Mouse (Mus musculus) thymus, postnatal 25 days (tissue): ENCODE measurements around the gene Tgm3.

Source experiments
- DNase-seq: peaks from one replicate; pipeline ENCODE4 v3.0.0; 2022

Gene Tgm3

GRCm38 (mm10) chr2:130012026-130012425 lies at the start of gene Tgm3:
TSS of gene Tgm3 (plus strand) at chr2:130012349.
- DNase-seq = no peak

DNA sequence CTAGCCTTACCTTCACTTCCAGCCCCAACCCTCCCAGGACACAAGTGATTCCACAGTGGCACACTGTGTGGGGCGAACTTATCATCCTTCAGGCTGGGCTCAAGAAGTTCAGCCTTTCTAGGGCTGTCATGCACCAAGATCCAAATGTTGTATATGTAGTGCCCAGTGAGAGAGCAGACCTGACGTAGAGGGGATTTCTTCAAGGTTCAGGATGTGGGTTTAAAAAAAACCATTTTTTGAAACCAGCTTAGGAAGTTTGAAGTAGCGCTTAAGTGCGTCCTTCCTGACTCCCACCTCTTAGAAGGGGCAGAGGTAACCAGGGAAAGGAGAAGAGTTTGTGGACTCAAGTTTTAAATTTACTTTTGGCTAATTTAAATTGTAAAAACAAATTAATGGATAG lies 31.5 kb upstream of the Tgm3 start:
- DNase-seq = no peak

GRCm38 (mm10) chr2:129987527-129988045 lies 24.6 kb upstream of the Tgm3 start:
- no peak for DNase-seq

GRCm38 (mm10) chr2:129989646-129990045 lies 22.5 kb upstream of the Tgm3 start:
- no peak for DNase-seq

- no peak for DNase-seq
Observed at GRCm38 (mm10) chr2:129994468-129994867, 17.7 kb upstream of the Tgm3 start.

GRCm38 (mm10) chr2:129998476-129998875 lies 13.7 kb upstream of the Tgm3 start:
- DNase-seq = no peak

GRCm38 (mm10) chr2:129999296-129999695 lies 12.9 kb upstream of the Tgm3 start:
- no peak for DNase-seq

DNA sequence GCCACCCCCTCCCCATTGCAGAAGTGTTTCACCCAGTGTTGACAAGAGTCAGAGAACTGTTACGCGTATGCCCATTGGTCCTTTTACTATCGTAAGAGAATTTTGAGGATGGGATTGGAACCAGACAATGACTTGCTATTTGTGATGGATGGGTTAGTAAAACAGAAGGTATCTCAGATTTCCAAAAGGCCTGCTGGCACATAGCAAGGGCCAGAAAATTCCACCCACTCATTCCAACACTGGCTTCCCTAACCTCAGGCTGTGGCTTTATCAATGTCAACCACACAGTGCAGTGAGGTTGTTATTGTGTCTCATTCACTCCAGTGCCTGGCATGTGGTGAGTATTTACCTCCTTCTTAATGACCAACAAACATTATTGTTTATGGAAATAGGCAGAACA lies 11.5 kb upstream of the Tgm3 start:
- no peak for DNase-seq

GRCm38 (mm10) chr2:130004046-130004445 lies 8.1 kb upstream of the Tgm3 start:
- no peak for DNase-seq

- no peak for DNase-seq
Observed at GRCm38 (mm10) chr2:130009371-130009770, 2.8 kb upstream of the Tgm3 start.

DNA sequence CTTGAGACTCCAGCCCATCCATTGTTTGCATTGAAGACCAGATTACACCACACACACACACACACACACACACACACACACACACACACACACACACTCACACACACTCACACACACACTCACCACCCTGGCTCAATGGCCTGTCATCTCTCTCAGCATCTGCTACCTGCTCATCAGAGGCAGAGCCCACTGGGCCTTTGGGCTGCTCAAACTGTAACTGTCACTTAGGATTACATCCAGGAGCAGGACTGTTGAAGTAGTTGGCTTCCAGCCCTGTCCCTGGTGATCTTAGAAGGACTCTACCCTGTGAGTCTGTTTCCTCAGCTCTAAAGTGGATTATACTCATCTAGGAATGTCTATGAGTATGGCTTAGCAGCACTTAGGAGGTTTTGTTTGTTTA lies 1.5 kb downstream of the Tgm3 start:
- no peak for DNase-seq

- no peak for DNase-seq
Observed at GRCm38 (mm10) chr2:130015196-130015595, 3.0 kb downstream of the Tgm3 start.

- DNase-seq = no peak
Observed at GRCm38 (mm10) chr2:130018084-130018483, 5.9 kb downstream of the Tgm3 start.

GRCm38 (mm10) chr2:130027890-130028289 lies 15.7 kb downstream of the Tgm3 start:
- no peak for DNase-seq

- DNase-seq = no peak
Observed at GRCm38 (mm10) chr2:130029826-130030225, 17.7 kb downstream of the Tgm3 start.

DNA sequence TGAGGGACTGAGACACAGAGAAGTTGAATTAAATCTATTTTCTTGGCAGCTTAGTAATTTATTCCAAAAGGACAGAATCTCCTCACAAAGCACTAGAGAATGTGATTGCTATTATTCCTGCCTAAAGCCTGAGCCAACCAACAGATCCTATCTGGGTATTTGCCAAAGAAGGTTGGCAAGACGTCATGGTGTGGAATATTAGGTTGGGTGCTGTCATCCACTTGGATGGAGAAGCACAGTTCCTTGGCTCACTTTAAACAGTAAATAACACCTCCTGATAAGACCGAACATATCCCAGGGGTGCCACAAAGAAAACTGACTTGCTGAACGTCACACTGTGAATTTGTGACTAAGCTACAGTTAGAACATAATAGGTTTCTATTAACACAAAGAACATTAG lies 20.5 kb downstream of the Tgm3 start:
- DNase-seq = no peak

GRCm38 (mm10) chr2:130036846-130037245 lies 24.7 kb downstream of the Tgm3 start:
- DNase-seq = no peak

GRCm38 (mm10) chr2:130038971-130039370 lies 26.8 kb downstream of the Tgm3 start:
- no peak for DNase-seq

- DNase-seq = no peak
Observed at GRCm38 (mm10) chr2:130040190-130040886, 28.2 kb downstream of the Tgm3 start.

DNA sequence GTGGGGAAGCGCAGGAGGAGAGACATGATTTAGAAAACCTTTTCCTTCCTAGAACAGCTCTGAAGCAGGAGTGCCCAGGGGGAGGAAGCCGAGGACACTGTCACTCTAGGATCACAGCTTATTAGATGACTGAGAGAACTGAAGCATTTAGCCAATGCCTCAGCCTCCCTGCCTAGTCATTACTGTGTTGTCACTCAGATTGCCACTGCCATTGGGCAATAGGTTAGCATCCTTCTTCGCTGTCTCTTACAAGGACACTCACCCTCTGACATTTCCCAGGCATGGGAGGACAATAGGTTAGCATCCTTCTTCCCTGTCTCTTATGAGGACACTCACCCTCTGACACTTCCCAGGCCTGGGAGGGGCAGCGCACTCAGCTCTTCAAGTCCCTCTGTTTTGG lies 31.7 kb downstream of the Tgm3 start:
- no peak for DNase-seq

DNA sequence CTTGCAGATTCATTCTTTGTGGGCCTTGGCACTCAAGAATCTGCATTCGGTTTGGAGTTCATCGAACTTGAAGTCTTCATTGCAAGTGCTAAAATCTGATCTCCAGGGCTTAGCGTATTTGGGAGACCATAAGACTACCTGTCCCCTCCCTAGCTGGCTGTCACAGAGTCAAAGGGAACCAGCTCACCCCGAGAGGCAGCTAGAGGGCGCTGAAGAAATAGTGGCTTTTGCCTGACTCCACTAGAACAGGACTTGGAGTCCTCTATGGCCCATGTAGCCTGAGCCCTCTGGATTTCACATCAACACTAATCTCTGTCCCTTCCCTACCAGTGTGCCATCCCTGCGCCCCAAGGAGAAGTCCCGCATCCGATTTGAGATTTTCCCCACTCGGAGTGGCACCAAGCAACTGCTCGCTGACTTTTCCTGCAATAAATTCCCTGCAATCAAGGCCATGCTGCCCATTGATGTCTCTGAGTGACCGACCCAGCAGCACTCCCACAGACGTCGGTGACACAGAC lies 35.8 kb downstream of the Tgm3 start:
- no peak for DNase-seq

DNA sequence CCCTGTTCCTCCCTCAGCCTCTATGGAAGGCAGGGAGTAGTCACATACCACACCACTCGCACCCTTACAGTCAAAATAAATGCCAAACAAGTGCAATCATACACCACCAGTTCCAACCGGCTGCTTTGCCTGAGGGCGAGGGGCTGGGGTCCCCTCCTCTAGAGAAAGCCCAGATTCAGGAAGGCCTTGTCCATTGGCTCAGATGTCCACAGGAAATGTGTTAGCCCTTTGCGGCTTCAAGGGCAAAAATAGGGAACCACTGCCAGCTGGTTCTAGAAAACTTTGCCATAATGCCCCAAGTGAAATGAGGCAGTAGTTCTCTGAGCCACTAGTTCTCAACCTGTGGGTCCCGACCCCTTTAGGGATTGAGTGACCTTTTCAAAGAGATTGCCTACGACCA lies 36.6 kb downstream of the Tgm3 start:
- no peak for DNase-seq

- no peak for DNase-seq
Observed at GRCm38 (mm10) chr2:130058149-130058548, 46.0 kb downstream of the Tgm3 start.

- DNase-seq = no peak
Observed at GRCm38 (mm10) chr2:130068228-130068627, 56.1 kb downstream of the Tgm3 start.

- no peak for DNase-seq
Observed at GRCm38 (mm10) chr2:130070396-130070795, 58.2 kb downstream of the Tgm3 start.
